Mouse (Mus musculus): ENCODE data around the gene Ece1. TPM values are rescaled to one million over a fixed set of nuclear protein-coding genes. Genes with fewer than 3 reads are reported as not detected.

The Ece1 gene
- polyA plus RNA-seq, 1 experiment: 22.6 TPM

DNA sequence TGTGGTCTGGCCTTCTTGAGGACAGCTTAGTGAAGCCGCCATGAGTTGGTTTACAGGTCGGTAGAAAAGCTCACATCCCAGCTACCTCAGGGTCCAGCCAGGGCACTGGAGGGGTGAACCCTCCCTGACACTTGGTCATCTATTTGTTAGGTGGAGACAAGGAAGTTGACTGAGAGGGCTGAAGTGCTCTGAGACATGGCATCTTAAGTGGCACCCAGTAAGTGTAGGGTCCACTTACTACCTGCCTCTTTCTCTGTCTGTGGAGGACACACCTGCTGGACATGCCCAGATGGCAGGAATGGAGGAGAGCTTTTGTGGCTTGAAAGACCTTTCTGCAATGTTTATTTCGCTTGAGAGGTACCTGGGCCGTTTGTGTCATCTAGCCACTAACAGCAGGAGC is 46.9 kb downstream of the Ece1 start:
- WGBS: 43% methylated on average over 4 of the region's 4 CpGs
- no peak for DNase-seq (ENCODE audit: low read depth, low spot score)

GRCm38 (mm10) chr4:137909471-137909870 is 47.4 kb downstream of the Ece1 start:
- no peak for DNase-seq (ENCODE audit: low read depth, low spot score)
- WGBS: 53% methylated on average over 4 of the region's 4 CpGs

GRCm38 (mm10) chr4:137910382-137911009 is 48.5 kb downstream of the Ece1 start:
- no peak for DNase-seq (ENCODE audit: low read depth, low spot score)
- 93% methylated on average over 5 of the region's 5 CpGs for WGBS

GRCm38 (mm10) chr4:137911657-137912056 is 49.6 kb downstream of the Ece1 start:
- 97% methylated on average over 8 of the region's 8 CpGs for WGBS
- no peak for DNase-seq (ENCODE audit: low read depth, low spot score)

DNA sequence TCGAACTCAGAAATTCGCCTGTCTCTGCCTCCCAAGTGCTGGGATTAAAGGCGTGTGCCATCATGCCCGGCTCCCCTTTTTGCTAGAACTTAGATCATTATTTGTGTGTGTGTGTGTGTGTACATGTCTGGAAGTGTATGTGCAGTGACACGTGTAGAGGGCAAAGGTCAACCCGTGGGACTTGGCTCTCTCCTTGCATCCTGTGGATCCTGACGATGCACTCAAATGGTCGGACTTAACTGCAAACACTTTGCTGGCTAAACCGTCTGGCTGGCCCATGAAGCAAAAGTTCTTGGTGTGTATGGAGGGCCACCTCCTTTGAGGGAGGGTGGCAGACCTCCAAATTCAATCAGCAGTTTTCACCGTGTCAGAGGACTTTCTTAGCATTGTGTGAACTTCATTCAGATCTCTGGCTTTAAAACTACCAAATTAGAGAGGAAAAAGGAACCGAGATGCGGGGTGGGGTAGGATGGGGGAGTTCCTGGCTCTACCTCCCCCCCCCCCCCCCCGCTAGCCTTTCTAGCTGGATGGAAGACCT is 50.8 kb downstream of the Ece1 start:
- 31% methylated on average over 13 of the region's 13 CpGs for WGBS
- no peak for DNase-seq (ENCODE audit: low read depth, low spot score)

- no peak for DNase-seq (ENCODE audit: low read depth, low spot score)
- 10% methylated on average over 54 of the region's 54 CpGs for WGBS
These were observed 51.5 kb downstream of the Ece1 start for GRCm38 (mm10) chr4:137913321-137914057.

- no peak for DNase-seq (ENCODE audit: low read depth, low spot score)
- 78% methylated on average over 6 of the region's 6 CpGs for WGBS
These were observed 55.6 kb downstream of the Ece1 start for GRCm38 (mm10) chr4:137917591-137917990.

- WGBS: 84% methylated on average over 9 of the region's 9 CpGs
These were observed 56.5 kb downstream of the Ece1 start for GRCm38 (mm10) chr4:137918559-137918958.

GRCm38 (mm10) chr4:137919116-137919515 is 57.1 kb downstream of the Ece1 start:
- WGBS: 87% methylated on average over 10 of the region's 10 CpGs
- DNase-seq (ENCODE audit: low read depth, low spot score): no peak

More at GRCm38 (mm10) chr4:137918559-137918958, 56.5 kb downstream of the Ece1 start:
- no peak for DNase-seq (ENCODE audit: low read depth, low spot score)

DNA sequence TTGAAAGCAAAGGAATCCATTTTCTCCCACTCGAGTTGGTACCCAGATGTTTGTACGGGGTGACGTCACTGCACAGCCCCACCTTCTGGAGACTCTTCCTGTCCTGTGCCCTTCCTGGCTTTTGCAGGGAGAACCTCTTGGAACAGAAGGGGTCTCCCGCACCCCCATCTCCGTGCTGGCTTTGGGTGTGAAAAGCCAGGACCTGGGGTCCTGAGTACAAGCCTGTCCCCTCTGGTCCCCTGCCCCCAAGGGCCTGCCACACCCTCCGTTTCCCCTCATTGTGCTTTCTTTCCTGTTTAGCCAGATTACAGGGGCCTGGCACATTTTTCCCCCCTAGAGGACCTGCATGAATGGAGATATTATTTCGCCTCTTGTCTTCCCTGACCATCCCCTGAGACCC is 58.0 kb downstream of the Ece1 start:
- DNase-seq (ENCODE audit: low read depth, low spot score): no peak
- 54% methylated on average over 7 of the region's 7 CpGs for WGBS

GRCm38 (mm10) chr4:137920500-137920961 is 58.5 kb downstream of the Ece1 start:
- DNase-seq (ENCODE audit: low read depth, low spot score): no peak
- WGBS: 69% methylated on average over 10 of the region's 10 CpGs

DNA sequence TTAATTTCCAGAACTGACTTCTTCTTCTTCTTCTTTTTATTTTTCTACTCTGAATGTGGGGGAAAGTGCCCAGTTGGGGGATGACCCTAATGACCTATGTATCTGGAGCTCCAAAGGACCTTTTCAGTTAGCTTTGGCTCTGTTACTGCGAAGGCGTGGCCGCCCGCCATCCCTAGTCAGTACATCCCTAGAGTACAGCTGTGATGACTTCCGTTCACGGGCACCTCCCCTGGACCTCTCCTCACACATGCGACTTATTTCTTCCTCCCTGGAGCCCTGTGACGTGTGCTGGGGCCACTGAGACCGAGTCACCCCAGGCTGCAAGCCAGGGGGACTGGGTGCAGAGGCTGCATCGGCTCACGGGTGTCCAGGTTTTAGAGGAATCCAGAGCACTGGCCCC is 59.5 kb downstream of the Ece1 start:
- no peak for DNase-seq (ENCODE audit: low read depth, low spot score)
- 73% methylated on average over 11 of the region's 11 CpGs for WGBS

DNA sequence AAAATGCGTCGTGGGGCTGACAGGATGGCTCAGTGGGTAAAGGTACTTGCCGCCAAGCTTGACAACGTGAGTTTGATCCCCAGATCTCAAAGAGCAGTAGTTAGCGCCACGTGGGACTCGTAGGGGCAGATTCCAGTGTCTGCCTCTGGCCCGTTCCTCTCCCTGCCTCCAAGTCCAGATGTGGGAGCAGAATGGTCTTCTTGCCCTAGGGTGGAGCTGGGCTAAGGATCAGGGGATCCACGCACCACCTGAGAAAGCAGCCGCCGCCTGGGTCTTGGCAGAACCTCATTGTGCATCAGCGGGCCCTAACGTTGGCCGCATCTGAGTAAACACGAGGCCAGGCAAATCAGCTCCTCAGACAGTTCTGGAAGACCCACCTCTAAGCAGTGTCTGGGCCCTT is 61.0 kb downstream of the Ece1 start:
- WGBS: 88% methylated on average over 15 of the region's 15 CpGs
- no peak for DNase-seq (ENCODE audit: low read depth, low spot score)

DNA sequence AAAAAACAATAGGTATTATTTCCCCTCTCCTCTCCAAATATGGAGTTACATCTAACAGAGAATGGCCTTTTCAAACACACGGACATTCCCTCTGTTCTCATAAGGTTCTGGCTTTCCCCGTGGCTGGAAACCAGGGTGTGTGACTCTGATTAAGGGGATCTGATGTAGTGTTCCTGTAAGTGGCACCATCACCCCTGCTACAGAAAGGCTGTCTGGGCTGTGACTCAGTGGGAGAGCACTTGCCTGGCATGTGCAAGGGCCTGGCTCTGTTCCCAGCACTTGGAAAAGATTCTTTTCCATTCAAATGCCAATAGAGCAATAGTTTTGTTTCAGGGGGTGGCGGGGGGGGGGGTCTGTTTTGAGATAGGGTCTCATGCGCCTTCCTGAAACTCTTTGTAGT is 63.1 kb downstream of the Ece1 start:
- no peak for DNase-seq (ENCODE audit: low read depth, low spot score)
- 76% methylated on average over 4 of the region's 4 CpGs for WGBS

DNA sequence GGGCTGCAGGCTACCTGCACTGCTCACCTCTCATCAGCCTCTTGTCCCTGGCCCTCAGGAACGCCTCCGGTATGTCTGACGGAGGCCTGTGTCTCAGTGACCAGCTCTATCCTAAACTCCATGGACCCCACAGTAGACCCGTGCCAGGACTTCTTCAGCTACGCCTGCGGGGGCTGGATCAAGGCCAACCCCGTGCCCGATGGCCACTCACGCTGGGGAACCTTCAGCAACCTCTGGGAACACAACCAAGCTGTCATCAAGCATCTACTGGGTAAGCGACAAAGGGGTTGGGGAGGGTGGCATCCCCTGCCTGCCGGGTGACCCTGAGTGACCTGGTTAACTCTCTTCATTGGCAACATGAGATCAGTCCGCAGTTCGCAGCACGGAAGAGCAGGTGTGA is 64.1 kb downstream of the Ece1 start:
- 86% methylated on average over 14 of the region's 14 CpGs for WGBS
- DNase-seq (ENCODE audit: low read depth, low spot score): no peak

GRCm38 (mm10) chr4:137927136-137927535 is 65.1 kb downstream of the Ece1 start:
- DNase-seq (ENCODE audit: low read depth, low spot score): no peak
- WGBS: 86% methylated on average over 7 of the region's 7 CpGs

DNA sequence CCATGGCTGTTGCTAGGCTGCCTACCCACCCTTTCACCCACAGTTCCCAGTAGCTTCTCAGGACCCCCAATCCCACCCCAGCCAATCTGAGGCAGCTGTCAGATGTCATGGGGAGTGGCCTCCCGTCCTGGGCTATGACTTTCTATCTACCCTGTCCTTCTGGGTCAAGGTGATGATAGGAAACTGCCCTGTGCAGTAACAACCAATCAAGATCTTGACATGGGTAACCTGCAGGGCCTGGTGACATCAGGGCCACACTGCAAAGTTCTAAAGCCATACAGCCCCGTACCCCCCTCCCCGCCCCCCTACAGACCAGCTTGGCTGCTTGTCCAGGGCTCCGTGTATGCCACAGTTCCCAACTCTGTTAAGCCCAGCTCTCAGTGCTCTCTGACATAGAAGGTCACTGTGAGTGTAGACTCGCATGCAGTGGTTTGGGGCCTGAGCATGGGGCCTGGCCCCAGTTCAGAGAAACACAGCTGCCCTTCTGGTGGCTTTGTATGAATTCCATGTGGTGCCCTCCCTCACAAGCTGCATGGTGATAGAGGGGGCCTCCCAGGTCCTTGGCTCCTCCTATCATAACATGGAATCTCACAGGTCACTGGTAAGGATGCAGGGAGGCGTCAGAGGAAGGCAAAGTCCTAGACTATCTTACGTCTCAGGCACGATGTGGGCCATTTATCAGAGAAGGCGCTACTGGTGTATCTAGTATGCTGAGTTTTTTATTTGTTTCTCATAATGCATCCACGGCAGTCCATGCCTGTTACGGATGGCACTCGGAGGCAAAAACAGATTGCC is 65.9 kb downstream of the Ece1 start:
- no peak for DNase-seq (ENCODE audit: low read depth, low spot score)
- 93% methylated on average over 12 of the region's 12 CpGs for WGBS

GRCm38 (mm10) chr4:137928813-137929212 is 66.8 kb downstream of the Ece1 start:
- no peak for DNase-seq (ENCODE audit: low read depth, low spot score)
- WGBS: 91% methylated on average over 1 of the region's 1 CpGs

DNA sequence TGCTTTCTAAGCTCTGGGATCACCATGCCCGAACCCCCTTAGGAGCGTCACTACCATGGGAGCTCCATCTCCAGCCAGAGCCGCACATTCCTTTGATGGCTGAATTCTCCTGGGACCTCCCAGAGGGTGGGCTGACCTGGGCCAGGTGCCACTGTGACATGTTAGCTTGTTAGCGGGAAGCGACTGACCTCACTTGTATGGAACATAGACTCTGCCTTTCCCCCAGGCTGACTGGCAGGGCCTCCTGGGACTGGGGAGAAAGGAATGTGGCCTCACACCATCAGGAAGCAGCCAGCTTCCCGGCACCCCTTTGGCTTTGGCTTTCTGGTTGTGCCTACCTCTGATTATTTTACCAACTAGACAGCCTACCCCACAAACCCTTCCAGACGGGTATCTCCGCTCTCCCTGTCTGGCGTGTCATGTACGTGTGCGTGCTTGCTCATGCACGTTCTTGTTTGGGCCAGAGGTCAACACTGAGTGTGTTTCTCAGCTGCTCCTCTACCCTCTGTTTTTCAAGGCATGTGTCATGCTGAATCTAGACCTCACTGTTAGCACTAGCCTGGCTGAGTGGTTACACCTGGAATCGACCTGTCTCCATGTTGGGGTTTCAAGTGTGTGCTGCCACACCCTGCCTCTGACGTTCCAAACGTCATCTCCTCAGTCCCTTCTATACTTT is 67.4 kb downstream of the Ece1 start:
- 70% methylated on average over 15 of the region's 15 CpGs for WGBS
- DNase-seq (ENCODE audit: low read depth, low spot score): no peak

All from large intestine, adult 2 months (tissue).